Mouse (Mus musculus) forebrain, embryonic 12.5 days (tissue): ENCODE measurements around the gene Ntrk3. TPM values are rescaled to one million over a fixed set of nuclear protein-coding genes. Genes with fewer than 3 reads are reported as not detected.

Source experiments
- ATAC-seq: fragments of 200-750 bp; cut with Nextera tagmentation; 2 replicates; pipeline ENCODE4 v1.8.0; 2017; ENCODE audit warnings: moderate TSS enrichment; ENCODE audit not compliant: low FRiP score
- H3K27ac ChIP-seq: fragments of 300-500 bp; sonication (generic); 2 replicates; pipeline ENCODE4 v1.5.1; 2016; ENCODE audit warnings: mild to moderate bottlenecking
- H3K27me3 ChIP-seq: fragments of 300-500 bp; sonication (generic); 2 replicates; pipeline ENCODE4 v1.6.1; 2016; ENCODE audit warnings: mild to moderate bottlenecking
- H3K36me3 ChIP-seq: fragments of 300-500 bp; sonication (generic); replicated peaks from 2 replicates; pipeline ENCODE4 v1.6.1; 2016; ENCODE audit warnings: mild to moderate bottlenecking
- H3K4me1 ChIP-seq: fragments of 300-500 bp; sonication (generic); 2 replicates; pipeline ENCODE4 v1.6.1; 2016
- H3K4me2 ChIP-seq: fragments of 300-500 bp; sonication (generic); 2 replicates; pipeline ENCODE4 v1.6.1; 2016; ENCODE audit warnings: mild to moderate bottlenecking, moderate library complexity
- H3K4me3 ChIP-seq: fragments of 300-500 bp; sonication (generic); replicated peaks from 2 replicates; pipeline ENCODE4 v1.5.1; 2016; ENCODE audit warnings: mild to moderate bottlenecking
- H3K9ac ChIP-seq: fragments of 300-500 bp; sonication (generic); 2 replicates; pipeline ENCODE4 v1.6.1; 2016; ENCODE audit warnings: mild to moderate bottlenecking
- H3K9me3 ChIP-seq: fragments of 300-500 bp; sonication (generic); 2 replicates; pipeline ENCODE4 v1.6.1; 2016
- WGBS: fragments of 180-500 bp; shearing (Covaris S2); methylation state at CpG from one replicate; pipeline ENCODE4 v1.1.7; 2016; 5-methylcytosine and 5-hydroxymethylcytosine counted together
- polyA plus RNA-seq: library from polyadenylated mRNA; unstranded; fragments of >200 nt; fragmentation: Nextera tagmentation; extraction: Ambion mirVana; gene quantifications from 2 replicates; pipeline ENCODE4 v1.2.1, GENCODE M21; 2016

The Ntrk3 gene
- polyA plus RNA-seq, 1 experiment from 2014 or later, result 9.2 TPM

DNA sequence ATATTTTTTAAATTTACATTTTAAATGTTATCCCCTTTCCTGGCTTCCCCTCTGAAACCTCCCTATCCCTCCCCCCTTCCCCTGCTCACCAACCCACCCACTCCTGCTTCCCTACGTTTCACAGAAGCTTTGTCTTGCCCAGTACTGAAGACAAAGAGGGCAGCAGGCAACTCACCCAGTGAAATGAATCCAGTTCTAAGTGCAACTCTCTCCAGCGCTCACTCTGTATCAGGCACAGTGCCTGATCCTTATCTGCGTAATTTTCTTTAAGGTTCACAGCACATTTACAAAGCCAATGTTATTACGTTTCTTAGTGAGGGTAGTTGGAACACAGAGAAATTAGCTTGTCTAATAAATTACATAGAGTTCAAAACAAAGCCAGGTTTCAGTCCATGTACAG, 592.6 kb downstream of the Ntrk3 start:
- Histone ChIP-seq H3K27me3 (no peaks in the 10 kb centered on the region), H3K4me3 (no peak overlapping the region), H3K4me1 (0 out of 2 replicates have a peak, but pooled peaks cover 3% of the 10 kb centered on the region), H3K4me2 (no peak overlapping the region), H3K27ac (no peak overlapping the region), H3K9me3 (no peaks in the 10 kb centered on the region), H3K36me3 (no peaks in the 10 kb centered on the region), H3K9ac (no peak overlapping the region)
- ATAC-seq, result peak; percentile 65; the same call in 1 of the 2 replicates
- WGBS, result 30% methylated on average over 4 of the region's 4 CpGs

DNA sequence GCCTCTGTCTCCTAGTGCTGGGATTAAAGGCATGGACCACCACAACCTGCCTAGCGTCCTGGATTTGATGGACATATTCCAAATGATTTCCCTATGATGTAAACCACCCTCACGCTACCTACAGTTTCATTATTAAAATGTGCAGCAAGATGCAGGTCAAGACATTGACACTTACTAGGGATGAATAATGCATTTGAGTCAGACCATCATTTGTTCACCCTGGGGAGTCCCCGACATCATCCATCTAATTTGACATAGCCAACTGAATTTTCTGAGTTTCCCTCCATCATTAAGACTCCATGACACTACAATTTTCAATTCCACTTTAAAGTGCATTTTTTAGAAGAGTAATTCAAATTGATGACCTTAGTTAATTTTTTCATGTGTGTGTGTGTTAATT, 593.0 kb downstream of the Ntrk3 start:
- Histone ChIP-seq H3K27ac (no peak overlapping the region), H3K36me3 (no peaks in the 10 kb centered on the region), H3K9me3 (no peaks in the 10 kb centered on the region), H3K4me3 (no peak overlapping the region), H3K4me2 (no peak overlapping the region), H3K27me3 (no peaks in the 10 kb centered on the region), H3K9ac (no peak overlapping the region), H3K4me1 (0 out of 2 replicates have a peak, but pooled peaks cover 3% of the 10 kb centered on the region)
- WGBS, result 78% methylated on average over 3 of the region's 3 CpGs
- peak; percentile 51; the same call in 1 of the 2 replicates for ATAC-seq

DNA sequence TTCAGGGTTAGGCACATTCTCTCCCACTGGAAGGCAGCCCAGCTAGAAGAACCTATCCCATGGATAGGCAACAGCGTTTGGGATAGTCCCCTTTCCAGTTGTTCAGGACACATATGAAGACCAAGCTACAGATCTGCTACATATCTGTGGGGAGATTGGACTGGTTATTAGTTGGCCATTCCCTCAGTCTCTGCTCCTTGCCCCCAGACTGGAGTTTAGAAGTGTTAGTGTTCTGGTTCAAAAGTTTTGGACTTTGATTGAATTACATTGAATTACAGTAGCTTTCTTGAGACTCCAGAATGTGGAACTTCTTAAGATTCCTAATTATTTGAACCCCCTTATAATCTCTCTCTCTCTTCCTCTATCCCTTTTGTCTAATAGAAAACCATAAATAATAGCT, 607.8 kb downstream of the Ntrk3 start:
- WGBS, result 100% methylated on average over 1 of the region's 1 CpGs

More for the DNA sequence above, 607.8 kb downstream of the Ntrk3 start:
- Histone ChIP-seq H3K4me1 (no peaks in the 10 kb centered on the region), H3K36me3 (no peaks in the 10 kb centered on the region), H3K9ac (no peak overlapping the region), H3K27ac (no peak overlapping the region), H3K27me3 (no peaks in the 10 kb centered on the region), H3K9me3 (no peaks in the 10 kb centered on the region), H3K4me3 (no peak overlapping the region), H3K4me2 (no peak overlapping the region)
- no peak for ATAC-seq

Other genes with a start within 250 kb of the Ntrk3 start
- gene Mrps11, start 45.1 kb upstream of the Ntrk3 start, polyA plus RNA-seq, result 68.3 and 72.6 TPM in 2 replicates
- gene Mrpl46, start 45.5 kb upstream of the Ntrk3 start, polyA plus RNA-seq, result 66.8 and 67.3 TPM in 2 replicates
- 22.2 and 23.3 TPM in 2 replicates for gene Det1, start 109.3 kb upstream of the Ntrk3 start, polyA plus RNA-seq
- 55.2 and 57.4 TPM in 2 replicates for gene Aen, start 157.8 kb upstream of the Ntrk3 start, polyA plus RNA-seq
- 0.29 TPM in 1 of 2 replicates, not detected in the other for gene Isg20, start 175.4 kb upstream of the Ntrk3 start, polyA plus RNA-seq